Comparison of ENCODE assay signal across 28 mouse cellular contexts in genomic region chr4:141397861-141398260, GRCm38 (mm10). TPM values are rescaled to one million over a fixed set of nuclear protein-coding genes. Genes with fewer than 3 reads are reported as not detected.
"Had no signal": no experiment of that assay in that cellular context is flagged by ENCODE, and none has a peak within 500 bp of the region (broad histone marks: within the 10 kb centered on the region; RNA-seq: fewer than 3 reads in every experiment).

No protein-coding gene starts in this region.

- H3K27me3 ChIP-seq: kidney, embryonic 15.5 days had no signal

- H3K9me3 ChIP-seq: kidney, embryonic 15.5 days; limb, embryonic 10.5 days; limb, embryonic 13.5 days; liver, embryonic 12.5 days; liver, embryonic 15.5 days; neural tube, embryonic 12.5 days; neural tube, embryonic 15.5 days had no signal

- H3K4me2 ChIP-seq: liver, embryonic 12.5 days; liver, embryonic 15.5 days; midbrain, embryonic 11.5 days; neural tube, embryonic 12.5 days; neural tube, embryonic 15.5 days had no signal

- H3K4me3 ChIP-seq: kidney, embryonic 15.5 days; limb, embryonic 10.5 days; limb, embryonic 13.5 days; liver, embryonic 12.5 days; liver, embryonic 15.5 days; neural tube, embryonic 12.5 days; neural tube, embryonic 15.5 days had no signal

- H3K27ac ChIP-seq: kidney, embryonic 15.5 days; limb, embryonic 10.5 days; limb, embryonic 13.5 days; liver, embryonic 12.5 days; liver, embryonic 15.5 days; neural tube, embryonic 12.5 days; neural tube, embryonic 15.5 days; stomach, postnatal 0 days had no signal

- H3K36me3 ChIP-seq: kidney, embryonic 15.5 days; limb, embryonic 10.5 days; limb, embryonic 13.5 days; liver, embryonic 12.5 days; liver, embryonic 15.5 days; neural tube, embryonic 12.5 days; neural tube, embryonic 15.5 days had no signal

- H3K4me1 ChIP-seq: liver, embryonic 15.5 days; neural tube, embryonic 12.5 days had no signal

- H3K9ac ChIP-seq: kidney, embryonic 15.5 days; limb, embryonic 13.5 days; liver, embryonic 12.5 days; liver, embryonic 15.5 days; neural tube, embryonic 12.5 days; neural tube, embryonic 15.5 days had no signal

- DNase-seq: liver; lung, adult 2 months; lung, postnatal 14 days; lung, postnatal 4 days; midbrain, embryonic 14.5 days; right cerebral cortex, adult 18-20 months; right cerebral cortex, postnatal 14 days; right cerebral cortex, postnatal 4 days; thymus, adult 2 months; thymus, postnatal 14 days; thymus, postnatal 4 days had no signal

- ATAC-seq: liver, embryonic 12.5 days had no signal

RNA-seq across cellular contexts. Expression of gene Clcnka, which starts 0.7 kb away (rescaled TPM):
- total RNA-seq: layer of hippocampus, adult 18-20 months; left cerebral cortex, postnatal 14 days; megakaryocyte progenitor cell, adult 5-6 weeks; megakaryocyte-erythroid progenitor cell, adult 5-6 weeks; midbrain, postnatal 0 days had no signal
- polyA plus RNA-seq: liver, embryonic 12.5 days; liver, embryonic 15.5 days; lung, adult 2 months; midbrain, embryonic 11.5 days; neural tube, embryonic 12.5 days; neural tube, embryonic 15.5 days; stomach, postnatal 0 days had no signal

RNA-seq across cellular contexts. Expression of gene Clcnkb, which starts 18.0 kb away (rescaled TPM):
- total RNA-seq: layer of hippocampus, adult 18-20 months; layer of hippocampus, postnatal 14 days; left cerebral cortex, postnatal 14 days; megakaryocyte progenitor cell, adult 5-6 weeks; megakaryocyte-erythroid progenitor cell, adult 5-6 weeks; midbrain, postnatal 0 days had no signal
- polyA plus RNA-seq: limb, embryonic 10.5 days; limb, embryonic 13.5 days; liver, embryonic 12.5 days; liver, embryonic 15.5 days; lung, adult 2 months; midbrain, embryonic 11.5 days; midbrain, embryonic 14.5 days; neural tube, embryonic 12.5 days; stomach, embryonic 14.5 days; stomach, postnatal 0 days had no signal

RNA-seq across cellular contexts. Expression of gene Hspb7, which starts 22.7 kb away (rescaled TPM):
- total RNA-seq: layer of hippocampus, adult 18-20 months; megakaryocyte progenitor cell, adult 5-6 weeks; megakaryocyte-erythroid progenitor cell, adult 5-6 weeks had no signal
- polyA plus RNA-seq: midbrain, embryonic 11.5 days; midbrain, embryonic 14.5 days; neural tube, embryonic 12.5 days had no signal

RNA-seq across cellular contexts. Expression of gene Fam131c, which starts 29.8 kb away (rescaled TPM):
- total RNA-seq: megakaryocyte progenitor cell, adult 5-6 weeks; megakaryocyte-erythroid progenitor cell, adult 5-6 weeks had no signal

RNA-seq across cellular contexts. Expression of gene Srarp, which starts 38.0 kb away (rescaled TPM):
- total RNA-seq: megakaryocyte progenitor cell, adult 5-6 weeks; megakaryocyte-erythroid progenitor cell, adult 5-6 weeks had no signal
- polyA plus RNA-seq: intestine, embryonic 16.5 days; kidney, embryonic 15.5 days; limb, embryonic 10.5 days; limb, embryonic 13.5 days; liver, embryonic 12.5 days; liver, embryonic 15.5 days; midbrain, embryonic 11.5 days; neural tube, embryonic 12.5 days; stomach, embryonic 14.5 days; stomach, postnatal 0 days had no signal
